Mouse (Mus musculus): Measurements from ENCODE around the gene P4ha1. TPM values are rescaled to one million over a fixed set of nuclear protein-coding genes. Genes with fewer than 3 reads are reported as not detected.

Gene P4ha1
- polyA plus RNA-seq, 2 experiments: 95.1 to 108 TPM

- Histone ChIP-seq H3K27me3 (ENCODE audit: control insufficient read depth, insufficient read depth, low read length) (no peaks in the 10 kb centered on the region), H3K4me3 (replicated peaks; ENCODE audit: low read length) (no peak overlapping the region), H3K4me1 (ENCODE audit: control insufficient read depth, insufficient read depth, low read length) (no peaks in the 10 kb centered on the region), H3K27ac (replicated peaks; ENCODE audit: low read depth, low read length) (no peak overlapping the region), H3K9me3 (ENCODE audit: control insufficient read depth, low read length) (no peaks in the 10 kb centered on the region), H3K9ac (ENCODE audit: low read depth, low read length, severe bottlenecking) (no peak overlapping the region), H3K36me3 (ENCODE audit: control insufficient read depth, insufficient read depth, low read length) (peaks cover 92% of the 10 kb centered on the region), H3K4me2 (replicated peaks; ENCODE audit: low read depth, low read length, severe bottlenecking) (no peak overlapping the region)
- ATAC-seq (ENCODE audit: low FRiP score, low read depth) (no peak), DNase-seq (ENCODE audit: low spot score) (no peak)
- TF ChIP-seq POLR2A (IDR thresholded peaks at IDR 0.05; ENCODE audit: borderline replicate concordance, extremely low read depth, insufficient read depth, insufficient read length): no peak
- 96% methylated on average over 9 of the region's 9 CpGs for WGBS
Measured at GRCm38 (mm10) chr10:59348200-59348599, 25.1 kb downstream of the P4ha1 start.

GRCm38 (mm10) chr10:59349536-59349935 is 26.4 kb downstream of the P4ha1 start:
- no peaks in the 10 kb centered on the region for H3K4me1 ChIP-seq (ENCODE audit: control insufficient read depth, insufficient read depth, low read length)

GRCm38 (mm10) chr10:59353065-59353464 is 30.0 kb downstream of the P4ha1 start:
- no peak overlapping the region for H3K27ac ChIP-seq (replicated peaks; ENCODE audit: low read depth, low read length)
- no peak for TF ChIP-seq POLR2A (IDR thresholded peaks at IDR 0.05; ENCODE audit: borderline replicate concordance, extremely low read depth, insufficient read depth, insufficient read length)
- no peaks in the 10 kb centered on the region for H3K9me3 ChIP-seq (ENCODE audit: control insufficient read depth, low read length)
- DNase-seq (ENCODE audit: low spot score): no peak
- no peaks in the 10 kb centered on the region for H3K27me3 ChIP-seq (ENCODE audit: control insufficient read depth, insufficient read depth, low read length)
- H3K36me3 ChIP-seq (ENCODE audit: control insufficient read depth, insufficient read depth, low read length): peaks cover 85% of the 10 kb centered on the region
- WGBS: 24% methylated on average over 1 of the region's 1 CpGs
- H3K9ac ChIP-seq (ENCODE audit: low read depth, low read length, severe bottlenecking): no peak overlapping the region
- no peak overlapping the region for H3K4me3 ChIP-seq (replicated peaks; ENCODE audit: low read length)
- no peak overlapping the region for H3K4me2 ChIP-seq (replicated peaks; ENCODE audit: low read depth, low read length, severe bottlenecking)
- no peaks in the 10 kb centered on the region for H3K4me1 ChIP-seq (ENCODE audit: control insufficient read depth, insufficient read depth, low read length)
- no peak for ATAC-seq (ENCODE audit: low FRiP score, low read depth)

More at GRCm38 (mm10) chr10:59349536-59349935, 26.4 kb downstream of the P4ha1 start:
- H3K4me3 ChIP-seq (replicated peaks; ENCODE audit: low read length): no peak overlapping the region
- 94% methylated on average over 2 of the region's 2 CpGs for WGBS
- no peak overlapping the region for H3K27ac ChIP-seq (replicated peaks; ENCODE audit: low read depth, low read length)
- no peak overlapping the region for H3K9ac ChIP-seq (ENCODE audit: low read depth, low read length, severe bottlenecking)
- TF ChIP-seq POLR2A (IDR thresholded peaks at IDR 0.05; ENCODE audit: borderline replicate concordance, extremely low read depth, insufficient read depth, insufficient read length): no peak
- no peaks in the 10 kb centered on the region for H3K9me3 ChIP-seq (ENCODE audit: control insufficient read depth, low read length)
- H3K27me3 ChIP-seq (ENCODE audit: control insufficient read depth, insufficient read depth, low read length): no peaks in the 10 kb centered on the region
- H3K4me2 ChIP-seq (replicated peaks; ENCODE audit: low read depth, low read length, severe bottlenecking): no peak overlapping the region
- ATAC-seq (ENCODE audit: low FRiP score, low read depth) (no peak), DNase-seq (ENCODE audit: low spot score) (no peak)
- H3K36me3 ChIP-seq (ENCODE audit: control insufficient read depth, insufficient read depth, low read length): peaks cover 91% of the 10 kb centered on the region

- DNase-seq (ENCODE audit: low spot score) (no peak), ATAC-seq (ENCODE audit: low FRiP score, low read depth) (no peak)
- 90% methylated on average over 12 of the region's 12 CpGs for WGBS
- Histone ChIP-seq H3K36me3 (ENCODE audit: control insufficient read depth, insufficient read depth, low read length) (peaks cover 79% of the 10 kb centered on the region), H3K9ac (ENCODE audit: low read depth, low read length, severe bottlenecking) (no peak overlapping the region), H3K9me3 (ENCODE audit: control insufficient read depth, low read length) (no peaks in the 10 kb centered on the region), H3K4me2 (replicated peaks; ENCODE audit: low read depth, low read length, severe bottlenecking) (no peak overlapping the region), H3K4me3 (replicated peaks; ENCODE audit: low read length) (no peak overlapping the region), H3K27ac (replicated peaks; ENCODE audit: low read depth, low read length) (no peak overlapping the region), H3K4me1 (ENCODE audit: control insufficient read depth, insufficient read depth, low read length) (no peaks in the 10 kb centered on the region), H3K27me3 (ENCODE audit: control insufficient read depth, insufficient read depth, low read length) (no peaks in the 10 kb centered on the region)
- TF ChIP-seq POLR2A (IDR thresholded peaks at IDR 0.05; ENCODE audit: borderline replicate concordance, extremely low read depth, insufficient read depth, insufficient read length): no peak
Measured at GRCm38 (mm10) chr10:59354120-59354519, 31.0 kb downstream of the P4ha1 start.

- H3K4me1 ChIP-seq (ENCODE audit: control insufficient read depth, insufficient read depth, low read length): no peaks in the 10 kb centered on the region
- ATAC-seq (ENCODE audit: low FRiP score, low read depth) (no peak), DNase-seq (ENCODE audit: low spot score) (no peak)
- no peak overlapping the region for H3K27ac ChIP-seq (replicated peaks; ENCODE audit: low read depth, low read length)
- no peaks in the 10 kb centered on the region for H3K9me3 ChIP-seq (ENCODE audit: control insufficient read depth, low read length)
- no peak overlapping the region for H3K4me2 ChIP-seq (replicated peaks; ENCODE audit: low read depth, low read length, severe bottlenecking)
- 72% methylated on average over 8 of the region's 8 CpGs for WGBS
- H3K36me3 ChIP-seq (ENCODE audit: control insufficient read depth, insufficient read depth, low read length): peaks cover 79% of the 10 kb centered on the region
- TF ChIP-seq POLR2A (IDR thresholded peaks at IDR 0.05; ENCODE audit: borderline replicate concordance, extremely low read depth, insufficient read depth, insufficient read length): no peak
- H3K9ac ChIP-seq (ENCODE audit: low read depth, low read length, severe bottlenecking): no peak overlapping the region
- no peak overlapping the region for H3K4me3 ChIP-seq (replicated peaks; ENCODE audit: low read length)
- no peaks in the 10 kb centered on the region for H3K27me3 ChIP-seq (ENCODE audit: control insufficient read depth, insufficient read depth, low read length)
Measured at GRCm38 (mm10) chr10:59355020-59355419, 31.9 kb downstream of the P4ha1 start.

GRCm38 (mm10) chr10:59358744-59359143 is 35.6 kb downstream of the P4ha1 start:
- ATAC-seq (ENCODE audit: low FRiP score, low read depth): no peak
- WGBS: 89% methylated on average over 4 of the region's 4 CpGs
- H3K36me3 ChIP-seq (ENCODE audit: control insufficient read depth, insufficient read depth, low read length): peaks cover 80% of the 10 kb centered on the region
- DNase-seq (ENCODE audit: low spot score): no peak
- H3K4me3 ChIP-seq (replicated peaks; ENCODE audit: low read length): no peak overlapping the region
- H3K4me1 ChIP-seq (ENCODE audit: control insufficient read depth, insufficient read depth, low read length): no peaks in the 10 kb centered on the region
- H3K9ac ChIP-seq (ENCODE audit: low read depth, low read length, severe bottlenecking): no peak overlapping the region
- no peak overlapping the region for H3K4me2 ChIP-seq (replicated peaks; ENCODE audit: low read depth, low read length, severe bottlenecking)
- no peaks in the 10 kb centered on the region for H3K9me3 ChIP-seq (ENCODE audit: control insufficient read depth, low read length)
- no peak overlapping the region for H3K27ac ChIP-seq (replicated peaks; ENCODE audit: low read depth, low read length)
- no peak for TF ChIP-seq POLR2A (IDR thresholded peaks at IDR 0.05; ENCODE audit: borderline replicate concordance, extremely low read depth, insufficient read depth, insufficient read length)
- H3K27me3 ChIP-seq (ENCODE audit: control insufficient read depth, insufficient read depth, low read length): no peaks in the 10 kb centered on the region

All from limb, embryonic 14.5 days (tissue).